Mouse (Mus musculus) liver, postnatal 0 days (tissue): Measurements from ENCODE around the gene Ugt2b37.
"Not testable (repeated sequence)": the region's sequence is repeated elsewhere in the genome, so short reads cannot be mapped to it uniquely, and the experiment has no call there.

Source experiments
- CTCF ChIP-seq: sonication (generic); IDR thresholded peaks from 2 replicates; pipeline ENCODE4 v1.5.1; 2016; ENCODE audit warnings: antibody characterized with exemption, low read depth
- EP300 ChIP-seq: IDR thresholded peaks from 2 replicates; pipeline ENCODE4 v1.6.1; 2016; ENCODE audit warnings: antibody characterized with exemption, low read depth, mild to moderate bottlenecking

- TF ChIP-seq CTCF, EP300: not testable (repeated sequence)
Observed at GRCm38 (mm10) chr5:87254676-87255075, at the start of gene Ugt2b37.
